Mouse (Mus musculus): Measurements from ENCODE around the gene Bfsp2.

Bfsp2 gene

GRCm38 (mm10) chr9:103489096-103489495 is 8.9 kb upstream of the Bfsp2 start:
- in situ Hi-C loops (cut with MboI, MseI): loop anchor here (5.0 to 10.0 kb wide), 3 partner anchors 263 to 506 kb away; no protein-coding TSS in a partner anchor

- in situ Hi-C loops (cut with MboI, MseI): loop anchor here (5.0 to 10.0 kb wide), 3 partner anchors 266 to 509 kb away; no protein-coding TSS in a partner anchor
Measured at GRCm38 (mm10) chr9:103486262-103486661, 6.0 kb upstream of the Bfsp2 start.

- in situ Hi-C loops (cut with MboI, MseI): loop anchor here (5.0 to 10.0 kb wide), 3 partner anchors 267 to 509 kb away; no protein-coding TSS in a partner anchor
Measured at GRCm38 (mm10) chr9:103485606-103486005, 5.4 kb upstream of the Bfsp2 start.

DNA sequence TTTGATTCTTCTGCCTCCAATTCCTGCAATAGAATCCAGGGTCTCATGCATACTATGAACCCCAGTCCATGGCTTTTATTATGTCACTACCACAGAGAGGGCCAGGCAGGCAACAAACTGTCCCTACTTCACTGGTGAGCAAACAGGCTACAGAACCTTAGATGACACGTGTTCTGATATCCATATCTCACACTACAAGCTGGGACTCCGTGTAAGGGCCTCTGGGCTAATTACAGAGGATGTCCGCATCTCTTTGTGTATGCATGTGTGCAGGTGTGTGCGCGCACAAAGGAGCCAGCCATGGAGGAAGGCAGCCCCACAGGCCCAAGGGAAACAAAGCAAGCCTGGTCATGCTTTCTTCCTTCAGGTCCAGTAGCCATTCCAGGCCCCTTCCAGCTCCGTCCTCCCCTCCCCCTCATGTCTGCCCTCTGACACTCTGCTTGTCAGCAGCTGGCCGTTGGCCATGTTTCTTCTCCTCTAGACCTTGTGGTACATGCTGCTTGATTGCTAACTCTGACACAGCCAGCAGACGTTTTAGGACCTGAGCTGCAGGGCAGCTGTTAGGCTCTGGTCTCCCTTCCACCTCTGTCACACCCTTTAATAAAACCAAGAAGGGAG is 492 bp upstream of the Bfsp2 start:
- in situ Hi-C loops (cut with MboI, MseI): loop anchor here in 1 of 2 experiments (10.0 kb wide), 1 partner anchor 514 kb away; no protein-coding TSS in a partner anchor

- in situ Hi-C loops (cut with MboI, MseI): no loop called here
Measured at GRCm38 (mm10) chr9:103475414-103475813, 4.8 kb downstream of the Bfsp2 start.

GRCm38 (mm10) chr9:103473915-103474688 is 6.1 kb downstream of the Bfsp2 start:
- in situ Hi-C loops (cut with MboI, MseI): no loop called here

DNA sequence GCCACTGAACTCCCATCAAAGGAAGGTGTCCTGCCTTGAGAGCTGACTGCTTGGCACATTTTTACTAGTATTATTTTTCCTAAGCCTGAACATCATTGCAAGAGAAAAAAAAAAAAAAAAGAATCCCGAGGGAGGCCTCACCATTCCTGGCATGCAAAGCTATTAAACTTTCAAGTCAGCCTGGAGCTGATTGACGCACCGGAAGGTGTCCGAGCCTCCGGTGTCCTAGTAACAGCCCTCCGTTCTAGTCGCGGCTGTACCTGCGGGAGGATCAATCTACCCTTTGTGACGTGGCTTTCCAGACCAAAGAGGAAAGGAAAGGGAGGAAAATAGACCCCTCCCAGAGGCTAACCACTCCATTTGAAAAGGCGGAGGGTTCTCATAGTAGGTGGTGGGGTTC is 8.4 kb downstream of the Bfsp2 start:
- in situ Hi-C loops (cut with MboI, MseI): no loop called here

DNA sequence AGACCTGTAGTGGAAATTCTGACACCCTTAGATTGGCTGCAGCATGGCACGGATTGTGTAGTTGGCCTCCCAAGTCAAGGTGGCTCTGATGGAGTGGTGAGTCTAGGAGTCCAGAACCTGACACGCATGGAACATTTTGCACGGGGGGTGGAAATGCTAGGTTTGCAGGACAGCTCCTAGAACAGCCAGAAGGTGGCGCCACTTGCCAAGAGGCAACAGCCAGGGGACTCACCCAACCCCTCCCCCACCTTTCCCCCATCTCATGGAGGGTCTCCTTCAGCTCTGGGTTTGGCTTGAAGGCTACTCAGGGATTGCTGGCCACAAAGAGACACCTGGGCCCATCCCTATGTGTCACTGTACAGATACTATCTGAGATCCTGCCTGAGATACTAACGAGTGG is 10.7 kb downstream of the Bfsp2 start:
- in situ Hi-C loops (cut with MboI, MseI): no loop called here

DNA sequence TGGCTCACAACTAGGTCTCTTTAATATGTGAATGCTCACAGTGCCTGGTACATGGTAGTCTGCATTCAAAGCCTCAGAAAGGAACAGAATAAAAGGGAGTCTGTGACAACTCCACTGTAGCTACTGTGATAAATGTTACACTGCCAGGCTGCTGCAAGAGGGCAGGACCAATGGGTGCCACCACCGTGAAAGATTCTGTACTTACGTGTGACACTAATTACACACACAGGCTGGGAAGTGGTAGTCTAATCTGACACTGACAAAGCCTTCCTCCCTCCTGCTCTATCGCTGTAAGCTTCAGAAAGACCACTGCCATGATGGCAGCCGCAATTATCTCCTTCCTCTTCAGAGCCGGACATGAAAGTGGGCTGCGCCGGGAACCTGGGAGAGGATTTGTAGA is 11.3 kb downstream of the Bfsp2 start:
- in situ Hi-C loops (cut with MboI, MseI): no loop called here

DNA sequence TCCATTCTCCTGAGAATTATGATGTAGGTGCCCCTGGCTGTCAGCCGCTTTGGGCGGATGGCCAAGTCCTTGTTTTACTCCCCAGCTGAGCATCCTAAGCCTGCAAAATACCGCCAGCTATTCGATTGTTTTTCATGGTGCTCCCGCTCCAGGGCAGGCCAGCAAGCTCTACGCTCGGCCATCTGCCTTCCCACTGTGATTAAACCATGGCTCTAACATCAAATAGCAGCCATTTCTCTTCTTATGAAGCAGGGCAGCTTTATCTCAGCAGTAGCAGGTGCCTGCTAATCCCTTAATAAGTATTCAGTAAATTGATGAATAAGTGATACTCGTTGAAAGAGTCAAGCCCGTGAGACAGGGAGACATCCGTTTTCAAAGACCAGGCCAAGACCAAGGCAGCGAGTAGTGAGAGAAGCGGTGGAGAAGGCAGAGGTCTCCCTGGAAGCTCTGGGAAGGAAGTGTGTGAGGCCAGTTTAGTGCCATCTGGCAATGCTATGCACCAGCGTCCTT is 14.5 kb downstream of the Bfsp2 start:
- in situ Hi-C loops (cut with MboI, MseI): no loop called here

GRCm38 (mm10) chr9:103465293-103465692 is 14.9 kb downstream of the Bfsp2 start:
- in situ Hi-C loops (cut with MboI, MseI): no loop called here

- in situ Hi-C loops (cut with MboI, MseI): no loop called here
Measured at GRCm38 (mm10) chr9:103463833-103464232, 16.4 kb downstream of the Bfsp2 start.

GRCm38 (mm10) chr9:103459839-103460238 is 20.4 kb downstream of the Bfsp2 start:
- in situ Hi-C loops (cut with MboI, MseI): no loop called here

GRCm38 (mm10) chr9:103459307-103459706 is 20.9 kb downstream of the Bfsp2 start:
- in situ Hi-C loops (cut with MboI, MseI): no loop called here

- in situ Hi-C loops (cut with MboI, MseI): no loop called here
Measured at GRCm38 (mm10) chr9:103449651-103450050, 30.6 kb downstream of the Bfsp2 start.

DNA sequence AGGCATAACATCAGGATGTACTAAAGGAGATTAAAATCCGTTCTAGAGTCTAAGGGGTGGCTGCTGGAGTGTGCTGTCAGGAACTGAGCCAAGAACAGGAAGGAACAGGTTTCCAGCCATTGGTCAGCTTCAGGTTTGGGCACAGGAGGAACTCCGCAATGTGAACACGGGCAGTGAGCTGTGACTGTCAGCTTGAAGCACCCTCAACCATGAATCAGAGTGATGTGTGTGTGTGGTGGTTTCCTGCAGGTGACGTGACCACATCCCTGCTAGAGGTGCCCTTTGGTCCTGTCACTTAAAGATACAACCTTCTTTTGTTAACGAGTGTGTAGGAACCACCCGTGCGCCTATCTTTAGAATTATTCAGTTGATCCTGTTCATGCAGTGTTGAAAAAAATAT is 31.1 kb downstream of the Bfsp2 start:
- in situ Hi-C loops (cut with MboI, MseI): no loop called here

- in situ Hi-C loops (cut with MboI, MseI): no loop called here
Measured at GRCm38 (mm10) chr9:103444656-103445055, 35.6 kb downstream of the Bfsp2 start.

DNA sequence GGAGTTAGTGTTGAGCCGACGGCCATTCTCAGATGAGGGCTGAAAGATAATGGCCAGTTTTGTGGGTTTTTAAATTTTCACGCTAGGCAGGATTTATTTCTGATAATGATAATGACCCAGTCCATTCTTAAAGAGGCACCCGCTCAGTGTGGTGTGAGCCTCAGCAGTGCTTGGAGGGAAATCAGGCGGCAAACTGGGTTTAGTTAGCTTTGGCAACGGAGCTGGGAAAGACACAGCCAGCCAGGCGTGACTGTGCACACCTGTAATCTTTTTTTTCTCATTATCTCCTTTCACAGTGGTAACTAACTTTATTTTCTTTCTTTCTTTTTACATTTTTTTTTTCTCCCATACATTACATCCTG is 36.4 kb downstream of the Bfsp2 start:
- in situ Hi-C loops (cut with MboI, MseI): no loop called here

DNA sequence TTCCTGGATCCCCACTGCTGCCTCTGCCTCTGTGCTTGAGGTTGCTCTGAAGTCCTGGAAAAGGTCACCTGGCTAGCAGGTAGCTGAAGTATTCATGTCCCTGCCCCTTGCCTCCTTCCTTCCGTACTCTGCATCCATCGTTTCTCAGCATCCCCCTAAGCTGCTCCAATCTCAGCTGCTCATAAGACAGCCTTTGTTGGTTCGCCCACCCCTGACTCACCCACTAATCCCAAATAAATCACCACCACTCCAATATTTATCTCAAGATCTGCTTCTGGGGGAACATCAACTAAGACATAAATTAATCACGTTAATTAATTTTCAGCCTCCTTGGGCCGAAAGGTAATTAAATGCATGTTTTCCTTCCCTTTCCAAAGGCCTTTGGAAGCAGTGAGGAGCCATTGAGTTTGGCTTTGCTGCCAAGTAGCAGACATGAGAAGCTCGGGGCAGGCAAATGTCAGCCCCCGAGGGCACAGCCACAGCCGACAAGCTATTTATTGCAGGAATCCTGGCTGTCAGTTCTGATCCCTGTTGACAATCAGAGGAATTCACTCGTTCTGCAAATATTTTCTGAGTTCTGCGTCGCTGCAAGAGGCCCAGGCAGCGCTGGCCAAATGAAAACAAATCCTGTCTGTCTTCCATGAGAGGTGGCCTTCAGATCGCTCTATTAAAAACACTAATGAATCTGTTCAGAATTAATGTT is 36.9 kb downstream of the Bfsp2 start:
- in situ Hi-C loops (cut with MboI, MseI): no loop called here

GRCm38 (mm10) chr9:103440597-103440996 is 39.6 kb downstream of the Bfsp2 start:
- in situ Hi-C loops (cut with MboI, MseI): no loop called here

- in situ Hi-C loops (cut with MboI, MseI): no loop called here
Measured at GRCm38 (mm10) chr9:103437104-103437503, 43.1 kb downstream of the Bfsp2 start.

GRCm38 (mm10) chr9:103434116-103434515 is 46.1 kb downstream of the Bfsp2 start:
- in situ Hi-C loops (cut with MboI, MseI): loop anchor here in 1 of 2 experiments (5.0 kb wide), 1 partner anchor 62 kb away; no protein-coding TSS in a partner anchor

All from T-helper 17 cell (primary cell).